Mouse (Mus musculus): Measurements from ENCODE around the gene Notch2.

- TF ChIP-seq CTCF (IDR thresholded peaks at IDR 0.05; ENCODE audit: control insufficient read depth, insufficient read depth, insufficient replicate concordance, low read depth, low read length) (no peak), POLR2A (IDR thresholded peaks at IDR 0.05; ENCODE audit: control insufficient read depth, low read depth, low read length) (no peak)
These were observed 67.3 kb downstream of the Notch2 start for GRCm38 (mm10) chr3:98080630-98081029.

Measured in testis, adult 2 months (tissue).